In the genomic region with DNA sequence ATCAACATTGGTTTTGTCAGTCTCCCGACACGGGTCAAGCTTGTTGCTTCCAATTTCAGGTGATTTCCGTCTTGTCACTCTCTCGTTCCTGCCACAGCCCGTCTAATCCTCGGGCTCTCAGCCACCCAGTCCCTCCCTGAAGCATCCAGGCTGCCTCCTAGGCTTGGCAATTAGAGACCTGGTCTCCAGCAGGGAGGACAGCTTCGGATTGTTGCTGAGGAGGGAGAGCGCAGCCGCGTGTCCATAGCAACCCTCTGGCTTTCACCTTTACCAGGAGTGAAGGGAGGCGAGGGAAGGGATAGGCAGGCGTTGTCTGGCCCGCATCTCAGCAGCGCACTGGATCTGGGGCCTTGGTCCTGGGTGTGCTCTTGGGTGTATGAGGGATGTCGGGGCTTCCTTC, we compare ENCODE assay signal across 9 mouse cellular contexts. TPM values are rescaled to one million over a fixed set of nuclear protein-coding genes. Genes with fewer than 3 reads are reported as not detected.
DNase-seq lines count a peak whose midpoint lies in the region; ATAC-seq and TF ChIP-seq lines count a peak whose summit lies in the region.
"Had no signal": no experiment of that assay in that cellular context is flagged by ENCODE, and none has a peak within 500 bp of the region (broad histone marks: within the 10 kb centered on the region; RNA-seq: fewer than 3 reads in every experiment).

No protein-coding gene starts in this region.

- WGBS in forebrain, embryonic 14.5 days: 6% methylated on average over 15 of the region's 15 CpGs
- 38% methylated on average over 15 of the region's 15 CpGs for WGBS in limb, embryonic 11.5 days

- TF ChIP-seq CTCF in layer of hippocampus, adult 2 months (conservative IDR thresholded peaks at IDR 0.05): no peak

- 0 out of 2 replicates have a peak, but pooled peaks cover 3% of the 10 kb centered on the region for H3K27me3 ChIP-seq in forebrain, embryonic 14.5 days (replicated peaks; ENCODE audit: control insufficient read depth, insufficient read depth, low read length)
- no peaks in the 10 kb centered on the region for H3K27me3 ChIP-seq in limb, embryonic 11.5 days (ENCODE audit: control insufficient read depth, insufficient read depth, low read length)

- no peak overlapping the region; the same call in 1 of the 2 replicates for H3K4me3 ChIP-seq in layer of hippocampus, adult 2 months
- no peak overlapping the region for H3K4me3 ChIP-seq in forebrain, embryonic 14.5 days (ENCODE audit: low read depth, low read length)
- H3K4me3 ChIP-seq in limb, embryonic 11.5 days (ENCODE audit: low read depth, low read length): no peak overlapping the region

- DNase-seq in layer of hippocampus, adult 2 months (ENCODE audit: low spot score in 2 of 2): no peak
- no peak for DNase-seq in layer of hippocampus, adult 9-10 months (ENCODE audit: low spot score)
- DNase-seq in forebrain, embryonic 14.5 days (ENCODE audit: low spot score): peak; percentile 52
- no peak for DNase-seq in limb, embryonic 11.5 days (ENCODE audit: low spot score)
- DNase-seq in retina, postnatal 1 day: peak; percentile 51
- DNase-seq in frontal cortex, postnatal 14 days (ENCODE audit: low spot score in 2 of 2): no peak
- no peak for DNase-seq in cerebellum, postnatal 36 days
- DNase-seq: kidney, adult 9 months had no signal

- peak overlapping the region; percentile 46; the same call in 1 of the 2 replicates for H3K27ac ChIP-seq in layer of hippocampus, adult 2 months
- no peak overlapping the region for H3K27ac ChIP-seq in forebrain, embryonic 14.5 days (ENCODE audit: low read depth, low read length)
- H3K27ac ChIP-seq in limb, embryonic 11.5 days (replicated peaks; ENCODE audit: low read depth, low read length): no peak overlapping the region

- H3K9ac ChIP-seq in forebrain, embryonic 14.5 days (ENCODE audit: low read length): peak overlapping the region; percentile 17; the same call in 1 of the 2 replicates
- H3K9ac ChIP-seq in limb, embryonic 11.5 days (ENCODE audit: low read length): peak overlapping the region; percentile 45

- no peaks in the 10 kb centered on the region for H3K36me3 ChIP-seq in forebrain, embryonic 14.5 days (ENCODE audit: control insufficient read depth, insufficient read depth, low read length)
- no peaks in the 10 kb centered on the region for H3K36me3 ChIP-seq in limb, embryonic 11.5 days (ENCODE audit: control insufficient read depth, insufficient read depth, low read length)

- peak; percentile 78 for ATAC-seq in forebrain, embryonic 14.5 days
- peak; percentile 21; the same call in 1 of the 2 replicates for ATAC-seq in limb, embryonic 11.5 days (ENCODE audit: insufficient number of reproducible peaks, low FRiP score, low TSS enrichment, low read depth)

- peak overlapping the region; percentile 26 for H3K4me2 ChIP-seq in forebrain, embryonic 14.5 days (ENCODE audit: low read length)
- peak overlapping the region; percentile 22; the same call in 1 of the 2 replicates for H3K4me2 ChIP-seq in limb, embryonic 11.5 days (ENCODE audit: low read depth, severe bottlenecking)

- H3K4me1 ChIP-seq in forebrain, embryonic 14.5 days (ENCODE audit: control insufficient read depth, insufficient read depth, low read length): no peaks in the 10 kb centered on the region
- H3K4me1 ChIP-seq in limb, embryonic 11.5 days (ENCODE audit: control insufficient read depth, insufficient read depth, low read length): peaks cover 15% of the 10 kb centered on the region

- H3K9me3 ChIP-seq in forebrain, embryonic 14.5 days (replicated peaks; ENCODE audit: control insufficient read depth, low read length): peaks cover 3% of the 10 kb centered on the region; the same call in 1 of the 2 replicates
- no peaks in the 10 kb centered on the region for H3K9me3 ChIP-seq in limb, embryonic 11.5 days (ENCODE audit: control insufficient read depth, low read length)

RNA-seq across cellular contexts. Expression of a gene that starts 8.6 kb away (rescaled TPM):
- 10 to 100 TPM; 25.6 to 29.1 TPM for total RNA-seq in layer of hippocampus, adult 2 months (2021)
- polyA plus RNA-seq in forebrain, embryonic 14.5 days (2014; fragmentation: Nextera tagmentation; extraction: Ambion mirVana): 4.8 and 6.1 TPM in 2 replicates
- 1.0 and 1.1 TPM in 2 replicates for polyA plus RNA-seq in limb, embryonic 11.5 days (2014; fragmentation: Nextera tagmentation; extraction: Ambion mirVana)
- total RNA-seq: MEL had no signal

RNA-seq across cellular contexts. Expression of a gene that starts 57.1 kb away (rescaled TPM):
- total RNA-seq in layer of hippocampus, adult 2 months (2021): 10 to 100 TPM; 30.1 to 30.3 TPM
- 84.4 and 90.2 TPM in 2 replicates for polyA plus RNA-seq in forebrain, embryonic 14.5 days (2014; fragmentation: Nextera tagmentation; extraction: Ambion mirVana)
- 58.6 and 64.0 TPM in 2 replicates for polyA plus RNA-seq in limb, embryonic 11.5 days (2014; fragmentation: Nextera tagmentation; extraction: Ambion mirVana)

Comparison
In these comparisons a context has a peak if more than half of its experiments do, and no peak if none do; other contexts are left out.
1. DNase-seq: peak in forebrain, embryonic 14.5 days (single experiment) and retina, postnatal 1 day (single experiment); none in layer of hippocampus, adult 2 months (0 of 2), layer of hippocampus, adult 9-10 months (single experiment), limb, embryonic 11.5 days (single experiment), frontal cortex, postnatal 14 days (0 of 2) and cerebellum, postnatal 36 days (0 of 2).